Mouse (Mus musculus): ENCODE measurements around the gene Gyg. TPM values are rescaled to one million over a fixed set of nuclear protein-coding genes. Genes with fewer than 3 reads are reported as not detected.

Gyg gene
- polyA plus RNA-seq, 1 experiment from 2014 or later, result 36.4 TPM

- Histone ChIP-seq H3K4me1 (no peaks in the 10 kb centered on the region), H3K4me3 (no peak overlapping the region), H3K4me2 (no peak overlapping the region), H3K27me3 (no peaks in the 10 kb centered on the region), H3K9ac (no peak overlapping the region), H3K9me3 (no peaks in the 10 kb centered on the region), H3K36me3 (peaks cover 20% of the 10 kb centered on the region), H3K27ac (no peak overlapping the region)
- ATAC-seq (ENCODE audit: insufficient number of reproducible peaks, insufficient read depth, low FRiP score, low TSS enrichment, low read depth), result no peak
- 74% methylated on average over 3 of the region's 3 CpGs for WGBS
Observed at GRCm38 (mm10) chr3:20103830-20104229, 51.3 kb downstream of the Gyg start.

GRCm38 (mm10) chr3:20082161-20082560 lies 73.0 kb downstream of the Gyg start:
- Histone ChIP-seq H3K36me3 (peaks cover 31% of the 10 kb centered on the region), H3K4me2 (no peak overlapping the region)

GRCm38 (mm10) chr3:20076145-20077053 lies 78.7 kb downstream of the Gyg start:
- H3K4me2 ChIP-seq, result no peak overlapping the region
- H3K9me3 ChIP-seq, result no peaks in the 10 kb centered on the region
- no peaks in the 10 kb centered on the region for H3K4me1 ChIP-seq
- H3K9ac ChIP-seq, result no peak overlapping the region
- H3K27ac ChIP-seq, result no peak overlapping the region
- ATAC-seq (ENCODE audit: insufficient number of reproducible peaks, insufficient read depth, low FRiP score, low TSS enrichment, low read depth), result no peak
- peaks cover 36% of the 10 kb centered on the region for H3K36me3 ChIP-seq
- no peaks in the 10 kb centered on the region for H3K27me3 ChIP-seq
- H3K4me3 ChIP-seq, result no peak overlapping the region
- 74% methylated on average over 11 of the region's 11 CpGs for WGBS

More at GRCm38 (mm10) chr3:20082161-20082560, 73.0 kb downstream of the Gyg start:
- Histone ChIP-seq H3K27me3 (no peaks in the 10 kb centered on the region), H3K9ac (no peak overlapping the region), H3K4me1 (no peaks in the 10 kb centered on the region), H3K9me3 (no peaks in the 10 kb centered on the region), H3K27ac (no peak overlapping the region), H3K4me3 (no peak overlapping the region)
- 77% methylated on average over 3 of the region's 3 CpGs for WGBS
- ATAC-seq (ENCODE audit: insufficient number of reproducible peaks, insufficient read depth, low FRiP score, low TSS enrichment, low read depth), result no peak

Other genes starting within 250 kb of the Gyg start
- 1.7 and 2.6 TPM in 2 replicates for gene Cp, start 198.3 kb downstream of the Gyg start, polyA plus RNA-seq (2015; fragmentation: Nextera tagmentation; extraction: Ambion mirVana)
- gene Hps3, start 120.0 kb downstream of the Gyg start, polyA plus RNA-seq (2015; fragmentation: Nextera tagmentation; extraction: Ambion mirVana), result 9.7 and 11.0 TPM in 2 replicates
- 15.7 and 17.2 TPM in 2 replicates for gene Hltf, start 97.5 kb downstream of the Gyg start, polyA plus RNA-seq (2015; fragmentation: Nextera tagmentation; extraction: Ambion mirVana)
- gene Cpa3, start 86.9 kb upstream of the Gyg start, polyA plus RNA-seq (2015; fragmentation: Nextera tagmentation; extraction: Ambion mirVana), result 19.4 and 26.4 TPM in 2 replicates
- not detected in 2 replicates for gene Cpb1, start 120.4 kb upstream of the Gyg start, polyA plus RNA-seq (2015; fragmentation: Nextera tagmentation; extraction: Ambion mirVana)
- 0.26 TPM in 1 of 2 replicates, not detected in the other for gene Agtr1b, start 211.9 kb upstream of the Gyg start, polyA plus RNA-seq (2015; fragmentation: Nextera tagmentation; extraction: Ambion mirVana)